Mouse (Mus musculus) megakaryocyte progenitor cell, adult 5-6 weeks (primary cell): ENCODE measurements around the gene Padi2. TPM values are rescaled to one million over a fixed set of nuclear protein-coding genes. Genes with fewer than 3 reads are reported as not detected.

Experiments used
- ATAC-seq: replicated peaks from 2 replicates; pipeline ENCODE4 v1.8.0; 2016; ENCODE audit warnings: mild to moderate bottlenecking, moderate TSS enrichment, inconsistent platforms; ENCODE audit not compliant: poor library complexity
- total RNA-seq, 2 experiments: library from RNA; stranded (forward) in 1 of 2; stranded (reverse) in 1 of 2; fragments of 157-497, 149-512 nt in 1 of 2; fragments of 200-1000 nt in 1 of 2; gene quantifications; 2 replicates each; pipeline versions ENCODE4 v1.2.3 to v1.2.4; 2015 to 2017

Gene Padi2
- total RNA-seq, 2 experiments from 2014 or later = 5.0 to 5.5 TPM

DNA sequence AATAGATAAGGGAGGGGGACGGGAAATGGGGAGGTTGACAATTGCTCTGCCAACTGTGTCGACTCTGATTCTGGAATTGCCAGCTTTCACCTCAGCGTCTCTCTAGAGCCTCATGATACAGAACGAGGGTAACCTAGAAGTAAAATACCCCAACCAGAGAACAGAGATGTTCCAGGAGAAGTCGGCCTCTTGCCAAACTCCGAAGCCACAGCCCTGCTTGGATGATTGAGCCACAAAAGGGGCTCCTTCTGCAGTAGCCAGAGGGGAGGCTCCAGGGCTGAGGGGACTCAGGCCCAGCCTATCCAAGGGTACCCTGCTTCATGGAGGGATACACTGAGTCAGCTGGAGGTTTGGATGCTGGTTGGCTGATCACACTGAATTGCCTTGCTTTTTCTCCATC, 52.2 kb downstream of the Padi2 start:
- ATAC-seq = no peak

DNA sequence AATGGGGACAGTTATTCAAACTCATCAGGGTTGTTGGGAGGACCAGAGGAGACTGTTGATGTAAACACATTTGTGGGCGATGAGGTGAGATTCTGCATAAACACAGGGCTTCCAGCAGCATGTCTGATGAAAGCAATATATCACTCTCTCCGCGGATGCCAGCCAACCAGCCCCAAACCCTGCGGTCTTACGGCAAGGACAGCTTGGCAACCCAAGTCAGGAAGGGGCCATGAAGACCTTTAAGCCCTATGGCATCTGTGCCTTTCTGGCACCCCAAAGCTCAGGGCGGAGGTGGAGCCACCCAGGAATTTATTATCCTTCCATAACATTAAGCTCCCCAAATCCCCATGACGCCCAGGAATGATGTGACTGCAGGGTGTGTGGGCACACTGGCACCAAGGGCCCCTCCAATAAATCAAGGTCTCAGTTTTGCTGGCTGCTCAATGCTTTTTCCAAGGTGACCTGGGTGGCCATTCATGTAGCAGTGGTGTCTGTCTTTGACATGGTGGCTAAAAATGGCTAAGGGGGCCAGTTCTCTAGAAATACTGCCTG, 53.1 kb downstream of the Padi2 start:
- ATAC-seq = no peak

DNA sequence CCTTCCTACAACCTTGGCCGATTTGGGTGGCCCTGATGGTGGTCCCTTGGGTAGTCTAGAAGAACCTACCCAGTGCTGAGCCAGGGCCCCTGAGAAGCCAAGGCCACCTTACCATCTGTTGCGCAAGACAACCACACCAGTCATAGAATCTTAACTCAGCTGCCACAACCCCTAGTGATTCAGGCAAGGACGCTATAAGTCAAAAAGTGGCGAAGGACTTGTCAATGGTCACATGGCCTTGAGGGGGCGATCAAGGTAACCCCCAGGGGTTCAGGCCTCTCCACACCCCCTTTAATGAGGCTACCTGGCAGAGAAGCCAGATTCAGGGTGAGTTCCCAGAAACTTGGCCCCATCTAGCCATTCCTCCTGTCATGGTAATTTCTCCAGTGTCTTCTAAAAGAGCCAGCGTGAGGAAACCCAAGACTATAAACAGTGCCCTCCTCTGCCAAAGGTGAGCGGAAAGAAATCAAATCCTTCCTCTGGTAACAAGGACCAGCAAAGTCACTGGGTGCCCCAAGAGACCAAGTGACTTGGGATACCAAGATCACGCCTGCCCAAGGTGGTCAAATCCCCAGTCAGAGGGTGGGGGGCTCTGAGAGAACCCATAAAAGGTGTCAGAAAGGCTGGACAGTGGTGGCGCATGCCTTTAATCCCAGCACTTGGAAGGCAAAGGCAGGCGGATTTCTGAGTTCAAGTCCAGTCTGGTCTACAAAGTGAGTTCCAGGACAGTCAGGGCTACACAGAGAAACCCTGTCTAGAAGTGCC, 53.8 kb downstream of the Padi2 start:
- ATAC-seq = no peak

DNA sequence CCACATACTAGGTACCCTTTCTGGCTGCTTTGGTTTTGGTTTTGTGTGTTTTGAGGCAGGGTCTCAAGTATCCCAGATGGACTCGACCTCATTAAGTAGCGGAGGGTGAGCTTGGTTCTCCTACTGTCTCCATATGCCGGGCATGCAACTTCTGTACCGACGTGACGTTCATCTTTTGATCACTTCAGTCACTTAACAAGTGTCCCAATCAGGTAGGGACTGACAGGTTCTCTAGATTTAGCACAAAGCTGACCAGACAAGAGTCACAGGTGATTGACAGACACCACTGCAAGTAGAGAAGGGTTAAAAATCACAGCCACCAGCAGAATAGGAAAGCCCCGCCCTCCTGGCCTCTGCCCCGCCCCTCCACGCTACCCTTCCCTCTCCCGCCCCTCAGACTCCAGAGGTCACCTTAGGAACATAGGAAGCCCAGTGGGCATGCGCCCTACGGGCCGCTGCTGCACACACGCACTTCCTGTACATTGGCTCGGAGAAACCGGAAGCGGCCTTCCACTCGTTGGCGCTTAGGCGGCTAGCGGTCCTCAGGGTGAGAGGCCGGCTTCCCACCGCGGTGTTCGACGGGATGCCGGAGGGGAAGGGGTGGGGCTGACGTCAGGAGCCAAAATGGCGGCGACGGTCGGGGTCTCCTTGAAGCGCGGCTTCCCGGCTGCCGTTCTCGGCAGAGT, 54.8 kb downstream of the Padi2 start, which contains the start of gene Sdhb:
Gene Sdhb (plus strand): TSS at position 423 of the 686 bp plus-strand sequence.
- ATAC-seq = peak; percentile 85

DNA sequence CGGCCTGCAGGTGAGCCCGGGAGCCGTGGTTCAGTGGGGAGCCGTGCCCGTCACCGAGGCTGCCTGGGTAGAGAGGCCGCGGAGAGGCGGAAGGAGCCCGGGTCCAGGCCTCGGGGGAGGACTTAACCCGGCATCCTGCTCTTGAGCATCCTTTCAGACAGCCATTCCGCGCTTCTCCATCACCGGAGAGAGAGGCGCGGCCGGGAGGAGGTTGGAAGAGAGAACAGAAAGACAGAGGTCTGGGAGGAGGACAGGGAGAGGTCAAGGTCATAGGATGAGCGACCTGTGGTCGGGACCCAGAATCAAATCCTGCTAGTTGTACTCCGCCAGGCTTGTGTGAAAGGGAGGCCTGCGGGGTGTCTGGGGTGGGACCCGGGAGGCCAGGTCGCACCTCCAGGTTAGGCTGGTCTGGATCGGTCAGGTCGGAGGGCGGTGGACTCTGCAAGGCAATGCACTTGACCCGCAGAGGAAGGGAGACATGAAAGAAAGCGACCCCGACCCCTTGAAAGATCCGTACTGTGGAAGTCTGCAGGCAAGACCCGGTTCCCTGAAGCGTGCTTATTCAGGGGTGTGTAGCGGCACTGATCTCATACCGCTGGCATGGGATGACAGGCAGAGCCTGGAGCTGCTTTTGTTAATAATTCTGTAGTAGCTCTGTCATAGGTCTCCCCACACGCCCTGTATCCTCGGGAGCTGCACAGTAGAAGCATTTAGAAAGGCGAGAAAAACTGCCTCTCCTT, 55.5 kb downstream of the Padi2 start:
- peak; percentile 2 for ATAC-seq

DNA sequence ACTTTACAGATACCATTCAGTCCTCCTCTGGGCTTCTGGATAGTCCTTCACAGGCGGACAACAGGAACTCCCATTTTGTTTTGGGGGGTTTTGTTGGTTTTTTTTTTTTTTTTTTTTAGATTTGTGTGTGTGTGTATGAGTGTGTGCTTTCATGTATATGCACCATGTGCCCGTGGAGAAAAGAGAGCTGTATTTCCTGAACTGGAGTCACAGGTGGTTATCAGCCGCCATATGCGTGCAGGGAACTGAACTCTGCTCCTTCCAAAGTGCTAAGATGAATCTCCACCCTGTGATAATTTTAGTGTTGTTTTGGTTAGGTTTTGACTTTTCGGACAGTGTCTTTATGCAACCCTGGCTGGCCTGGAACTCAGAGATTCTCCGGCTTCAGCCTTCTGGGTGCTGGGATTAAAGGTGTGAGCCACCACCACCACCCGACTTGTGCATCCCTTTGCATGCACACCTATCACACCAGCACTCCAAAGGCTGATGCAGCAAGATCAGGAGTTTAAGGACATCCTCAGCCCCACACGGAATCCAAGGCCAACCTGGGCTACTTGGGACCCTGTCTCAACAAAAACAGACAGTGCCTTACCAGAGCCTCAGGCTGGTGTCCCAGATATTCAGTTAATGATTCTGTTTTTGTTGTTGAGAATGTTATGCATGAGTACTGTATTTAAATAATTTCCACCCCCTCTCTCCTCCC, 56.2 kb downstream of the Padi2 start:
- no peak for ATAC-seq

DNA sequence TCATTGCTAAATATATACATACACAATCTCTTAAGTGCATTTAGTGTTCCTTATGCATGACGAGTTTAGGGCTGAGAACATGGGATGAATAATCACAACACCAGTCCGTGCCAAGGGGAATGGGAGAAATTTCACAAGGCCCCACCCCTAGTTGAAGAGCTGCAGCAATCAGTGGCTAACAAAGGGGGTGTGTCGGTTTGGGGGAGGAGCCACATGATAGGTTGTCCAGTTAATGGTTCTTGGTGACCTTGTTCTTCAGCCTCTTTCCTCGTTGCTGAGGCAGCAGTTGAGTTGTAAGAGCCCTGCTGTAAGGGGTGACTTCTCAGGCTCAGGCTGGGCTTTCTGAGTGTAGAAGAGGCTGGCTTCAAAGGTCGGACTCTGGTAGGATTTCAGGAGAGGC, 56.8 kb downstream of the Padi2 start:
- ATAC-seq = no peak

DNA sequence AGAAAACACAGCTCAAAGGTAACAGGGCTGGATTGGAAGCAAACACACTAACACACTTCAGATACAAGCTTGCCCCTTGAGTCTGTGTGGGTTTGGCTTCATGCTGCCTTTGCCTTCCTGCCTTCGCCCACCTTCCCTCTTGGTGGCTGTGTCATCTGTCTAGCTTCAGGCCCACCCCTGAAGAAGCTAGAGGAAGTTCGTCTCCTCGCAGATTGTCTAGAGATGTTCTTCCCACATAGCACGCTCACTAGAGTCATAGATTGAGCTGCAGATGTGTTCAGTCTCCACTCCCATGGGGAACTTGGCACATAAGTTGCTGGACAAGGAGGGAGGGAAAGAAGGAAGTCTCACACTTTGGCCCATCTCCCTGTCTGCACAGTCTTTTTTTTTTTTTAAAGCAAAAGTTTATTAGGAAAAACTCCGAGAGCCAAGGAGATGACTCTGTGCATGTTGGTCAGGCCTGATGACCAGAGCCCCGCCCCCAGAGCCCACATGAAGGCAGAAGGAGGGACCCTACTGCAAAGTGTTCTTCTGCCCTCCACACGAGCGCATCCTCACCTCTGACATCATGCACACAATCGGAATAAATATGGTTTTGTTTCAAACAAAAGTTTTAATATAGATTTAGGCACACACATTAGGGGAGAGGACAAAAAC, 57.9 kb downstream of the Padi2 start:
- no peak for ATAC-seq

DNA sequence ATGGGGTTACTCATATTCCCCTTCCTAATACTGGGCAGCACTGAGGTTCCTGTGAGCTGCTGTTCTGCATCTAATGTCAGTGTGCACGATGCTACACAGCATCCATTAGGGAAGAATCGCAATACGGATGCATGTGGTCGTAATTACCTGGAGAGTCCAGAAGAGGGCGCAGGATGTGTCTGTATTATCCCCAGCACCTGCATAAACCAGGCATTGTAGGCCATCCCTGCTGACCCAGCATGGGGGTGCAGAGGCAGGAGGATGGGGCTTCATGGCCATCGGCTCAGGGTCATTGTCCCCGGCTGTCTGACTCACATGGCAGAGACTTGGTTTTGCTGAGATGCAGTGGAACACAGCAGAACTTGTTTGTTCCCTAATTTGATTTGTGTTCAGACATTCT, 58.5 kb downstream of the Padi2 start:
- ATAC-seq = peak; percentile 56

DNA sequence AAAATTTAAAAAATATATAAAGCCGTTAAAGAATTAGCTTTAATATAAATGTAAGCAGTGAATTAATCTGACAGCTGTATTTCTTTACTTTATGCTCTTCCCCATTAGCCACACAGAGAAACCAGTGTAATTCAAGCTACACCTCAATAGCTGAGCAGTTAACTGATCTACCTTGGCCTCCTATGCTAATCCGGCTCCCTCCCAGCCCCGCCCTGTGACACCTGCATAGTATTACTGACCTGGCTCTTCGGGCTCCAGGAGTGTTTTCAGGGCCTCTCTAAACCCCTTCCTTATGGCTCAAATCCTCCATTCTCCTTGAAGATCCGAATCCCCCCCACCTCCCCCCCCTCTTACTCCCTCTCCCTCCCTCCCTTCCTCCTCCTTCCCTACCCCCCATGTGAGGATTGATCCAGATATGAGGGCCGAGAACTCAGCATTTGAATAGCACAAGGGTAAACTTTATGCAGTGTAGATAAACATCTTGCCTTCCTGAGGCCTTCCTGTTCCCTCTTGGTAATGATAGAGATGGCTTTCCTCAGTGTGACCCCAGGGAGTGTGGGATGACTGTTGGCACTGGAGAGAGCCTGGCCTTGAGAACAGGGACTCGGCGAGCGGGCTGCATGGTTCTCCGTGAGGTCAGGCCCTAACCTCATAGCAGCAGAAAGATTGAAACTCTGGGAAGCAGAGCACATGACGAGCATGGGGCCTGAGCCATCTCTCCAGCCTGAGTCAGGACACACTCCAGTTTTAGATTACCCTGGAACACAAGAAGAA, 61.4 kb downstream of the Padi2 start:
- no peak for ATAC-seq

DNA sequence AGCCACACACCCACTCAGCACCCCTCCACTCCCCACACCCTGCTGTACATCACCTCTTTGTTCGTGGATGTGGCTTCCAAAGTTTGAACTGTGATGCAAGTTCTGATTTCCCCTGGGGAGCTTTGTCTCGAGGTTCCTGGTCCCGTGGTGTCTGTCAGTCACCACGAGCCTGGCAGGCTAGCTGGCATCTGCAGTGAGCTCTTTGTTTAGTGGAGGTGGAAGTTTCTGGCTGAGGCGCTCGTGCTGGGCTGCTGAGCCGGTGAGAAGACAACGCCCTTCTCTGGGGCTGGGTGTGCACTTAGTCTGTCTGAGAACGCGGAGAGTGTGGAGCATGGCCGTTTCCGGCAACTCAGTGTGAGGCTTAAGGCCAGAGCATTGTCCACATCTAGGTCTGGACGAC, 65.5 kb downstream of the Padi2 start:
- ATAC-seq = no peak

DNA sequence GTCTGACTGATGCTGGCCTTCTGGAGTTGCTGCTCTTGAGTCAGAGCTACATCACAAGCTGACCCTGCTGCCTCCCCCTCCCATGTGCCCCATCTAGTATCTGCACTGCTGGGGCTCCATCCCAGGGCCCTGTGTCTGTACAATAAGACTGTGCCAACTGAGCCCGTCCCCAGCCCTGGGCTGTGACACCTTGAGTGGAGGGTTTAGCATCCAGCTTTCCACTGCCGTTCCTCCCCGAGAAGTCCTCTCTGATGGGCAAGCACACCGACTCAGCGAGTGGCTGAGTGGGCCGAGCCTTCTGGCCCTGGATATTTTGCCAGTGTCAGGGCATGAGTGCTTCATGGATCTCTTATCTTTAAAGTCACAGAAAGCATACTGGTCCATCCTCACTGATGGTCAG, 68.3 kb downstream of the Padi2 start:
- no peak for ATAC-seq

DNA sequence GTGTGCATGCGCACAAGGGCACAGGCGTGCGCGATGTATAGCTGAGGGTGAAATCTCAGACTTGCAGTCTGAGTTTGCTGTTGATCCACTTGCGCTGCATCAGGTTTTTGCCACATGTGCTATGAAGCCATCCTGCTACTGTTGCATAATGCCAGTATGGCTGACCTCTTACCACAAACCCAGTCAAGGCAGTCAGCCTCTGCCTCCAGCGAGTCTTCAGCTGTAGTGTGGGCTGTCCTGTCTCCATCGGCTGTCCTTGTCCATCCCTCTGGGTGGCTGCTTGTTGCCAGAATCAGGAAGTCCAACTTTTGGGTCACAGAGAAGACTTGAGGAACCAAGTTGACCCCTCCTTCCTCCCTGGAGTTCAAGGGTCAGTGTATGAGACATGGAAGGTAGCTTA, 69.2 kb downstream of the Padi2 start:
- peak; percentile 77 for ATAC-seq

DNA sequence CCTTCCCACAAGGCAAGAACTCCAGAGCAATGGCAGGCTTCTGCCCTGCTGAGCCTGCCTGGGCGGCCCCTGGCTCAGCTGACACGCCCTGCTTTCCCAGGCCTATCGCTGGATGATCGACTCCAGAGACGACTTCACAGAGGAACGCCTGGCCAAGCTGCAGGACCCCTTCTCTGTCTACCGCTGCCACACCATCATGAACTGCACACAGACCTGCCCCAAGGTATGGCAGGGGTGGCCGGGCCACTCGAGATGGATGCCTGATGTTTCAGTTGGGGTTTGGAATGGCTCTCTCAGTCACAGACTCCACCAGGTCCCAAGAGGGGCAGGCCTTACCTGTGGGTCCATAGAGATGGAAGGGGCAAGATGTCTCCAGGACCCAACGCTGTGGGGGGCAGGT, 71.1 kb downstream of the Padi2 start:
- ATAC-seq = no peak

DNA sequence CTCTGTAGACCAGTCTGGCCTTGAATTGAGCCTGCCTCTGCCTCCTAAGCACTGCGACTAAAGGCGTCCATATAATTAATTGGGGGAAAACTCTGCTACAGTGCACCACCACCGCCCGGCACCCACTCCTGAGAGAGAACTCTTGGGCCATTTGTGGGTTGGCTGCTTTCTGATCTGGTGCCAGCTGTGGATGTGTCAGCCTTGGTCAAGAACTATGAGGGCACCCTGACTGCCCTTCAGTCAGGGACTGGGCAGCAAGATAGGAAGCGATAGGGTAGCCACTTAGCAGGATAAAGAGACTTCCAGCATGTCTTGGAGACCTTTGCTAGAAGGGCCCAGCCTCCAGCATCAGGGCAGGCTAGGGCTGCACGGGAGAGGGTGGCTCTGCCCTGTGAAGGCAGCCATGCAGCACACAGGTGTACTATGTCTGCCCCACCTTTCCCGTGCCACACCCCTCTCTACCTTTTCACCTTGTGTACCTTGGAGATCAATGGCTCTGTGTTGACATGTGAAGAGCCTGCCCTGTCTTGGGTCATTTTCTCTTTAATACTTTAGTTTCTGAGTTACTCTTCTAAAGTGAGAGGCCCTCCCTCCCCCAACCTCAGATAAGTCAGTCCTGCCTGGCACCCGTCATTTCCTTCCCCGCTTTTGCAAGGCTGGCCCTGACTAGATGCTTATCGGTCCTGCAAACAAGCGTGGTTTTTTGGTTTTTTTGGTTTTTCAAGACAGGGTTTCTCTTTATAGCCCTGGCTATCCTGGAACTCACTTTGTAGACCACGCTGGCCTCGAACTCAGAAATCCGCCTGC, 71.9 kb downstream of the Padi2 start:
- peak; percentile 43 for ATAC-seq

DNA sequence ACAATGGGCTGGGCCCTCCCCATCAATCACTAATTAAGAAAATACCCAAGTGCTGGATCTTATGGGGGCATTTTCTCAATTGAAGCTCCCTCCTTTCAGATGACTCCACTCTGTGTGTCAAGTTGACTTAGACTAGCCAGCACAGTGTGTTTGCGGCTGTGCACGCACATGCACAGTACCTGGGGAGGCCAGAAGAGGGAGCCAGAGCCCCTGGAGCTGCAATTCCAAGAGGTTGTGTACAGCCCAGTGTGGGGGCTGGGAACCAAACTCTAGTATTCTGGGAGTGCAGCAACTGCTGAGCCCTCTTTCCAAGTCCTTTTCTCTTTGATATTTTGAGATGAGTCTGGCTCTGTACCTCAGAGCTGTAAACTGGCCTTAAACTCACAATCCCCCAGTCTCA, 75.5 kb downstream of the Padi2 start:
- no peak for ATAC-seq

DNA sequence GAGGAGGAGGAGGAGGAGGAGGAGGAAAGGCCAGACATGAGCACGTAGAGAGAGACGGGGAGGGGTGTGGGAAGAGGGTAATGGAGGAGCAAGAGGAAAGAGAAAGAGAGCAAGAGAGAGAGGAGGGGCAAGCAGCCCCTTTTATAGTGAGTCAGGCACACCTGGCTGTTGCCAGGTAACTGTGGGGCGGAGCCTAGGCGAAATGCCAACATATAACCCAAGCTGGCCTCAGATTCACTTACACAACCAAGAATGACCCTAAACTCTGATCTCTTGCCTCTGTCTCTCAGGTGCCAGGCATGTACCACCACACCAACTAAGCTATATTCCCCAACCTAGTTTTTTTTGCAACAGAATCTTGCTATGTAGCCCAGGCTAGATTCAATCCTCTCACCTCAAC, 76.7 kb downstream of the Padi2 start:
- ATAC-seq = no peak

DNA sequence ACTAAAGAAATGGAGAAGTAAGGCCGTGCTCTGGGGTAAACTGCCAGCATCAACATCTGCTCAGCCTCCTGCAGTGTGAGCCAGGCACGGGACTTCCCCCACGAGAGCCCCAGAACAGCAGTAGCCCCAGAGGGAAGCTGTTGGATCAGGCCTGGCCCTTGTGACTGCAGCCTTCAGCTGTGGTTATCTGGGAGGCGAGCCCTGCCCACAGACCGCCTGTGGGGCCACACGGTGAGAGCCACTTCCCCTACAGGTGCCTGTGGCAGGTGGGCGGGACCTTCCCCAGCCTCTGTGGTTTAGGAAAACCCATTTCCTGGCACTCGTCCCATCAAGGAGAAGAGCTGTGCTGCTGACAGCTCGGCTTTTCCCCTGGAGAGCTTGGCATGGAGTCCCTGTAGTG, 77.3 kb downstream of the Padi2 start:
- peak; percentile 85 for ATAC-seq

DNA sequence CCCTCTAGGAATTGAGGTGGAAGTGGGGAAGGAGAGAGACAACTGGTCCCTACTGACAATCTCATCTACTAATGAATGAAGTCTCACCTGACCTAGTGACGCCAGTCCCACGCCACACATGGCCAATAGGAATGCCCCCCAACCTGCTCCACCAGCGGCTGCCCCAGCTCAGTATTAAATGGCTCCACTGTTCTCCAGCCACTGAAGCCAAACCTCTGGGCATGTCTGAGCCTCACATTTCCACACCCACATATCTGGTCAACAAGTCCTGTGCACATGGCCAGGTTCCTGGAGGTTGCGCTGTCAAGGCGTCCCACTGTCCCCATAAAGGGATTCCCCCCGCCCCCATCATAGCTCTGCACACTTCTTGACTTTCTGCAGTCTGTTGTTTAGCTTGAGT, 78.4 kb downstream of the Padi2 start:
- ATAC-seq = no peak
